Mouse (Mus musculus): ENCODE results near the gene Tex46. TPM values are rescaled to one million over a fixed set of nuclear protein-coding genes. Genes with fewer than 3 reads are reported as not detected.

Tex46 gene
- not detected for total RNA-seq (2021)

- intact Hi-C loops (cut with DNase I) = no loop called here
Measured at GRCm38 (mm10) chr4:136610387-136610856, at the start of gene Tex46. Gene Tex46 (plus strand): TSS chr4:136610437.

GRCm38 (mm10) chr4:136562755-136563154, 47.5 kb upstream of the Tex46 start:
- no peak for DNase-seq (ENCODE audit: low spot score in 2 of 2)

More at GRCm38 (mm10) chr4:136610387-136610856, at the start of gene Tex46:
- no peak for DNase-seq (ENCODE audit: low spot score in 2 of 2)

GRCm38 (mm10) chr4:136568629-136569028, 41.6 kb upstream of the Tex46 start:
- intact Hi-C loops (cut with DNase I) = no loop called here
- DNase-seq (ENCODE audit: low spot score in 2 of 2) = no peak

More at GRCm38 (mm10) chr4:136562755-136563154, 47.5 kb upstream of the Tex46 start:
- intact Hi-C loops (cut with DNase I) = no loop called here

GRCm38 (mm10) chr4:136569998-136570397, 40.2 kb upstream of the Tex46 start:
- no peak for DNase-seq (ENCODE audit: low spot score in 2 of 2)

GRCm38 (mm10) chr4:136581885-136582284, 28.4 kb upstream of the Tex46 start:
- intact Hi-C loops (cut with DNase I) = no loop called here
- DNase-seq (ENCODE audit: low spot score in 2 of 2) = no peak

More at GRCm38 (mm10) chr4:136569998-136570397, 40.2 kb upstream of the Tex46 start:
- intact Hi-C loops (cut with DNase I) = no loop called here

GRCm38 (mm10) chr4:136587221-136587827, 22.9 kb upstream of the Tex46 start:
- no peak for DNase-seq (ENCODE audit: low spot score in 2 of 2)
- intact Hi-C loops (cut with DNase I) = no loop called here

- no peak for DNase-seq (ENCODE audit: low spot score in 2 of 2)
- intact Hi-C loops (cut with DNase I) = no loop called here
Measured at GRCm38 (mm10) chr4:136588003-136588402, 22.2 kb upstream of the Tex46 start.

GRCm38 (mm10) chr4:136592111-136592510, 18.1 kb upstream of the Tex46 start:
- intact Hi-C loops (cut with DNase I) = no loop called here

GRCm38 (mm10) chr4:136594006-136594405, 16.2 kb upstream of the Tex46 start:
- intact Hi-C loops (cut with DNase I) = no loop called here
- no peak for DNase-seq (ENCODE audit: low spot score in 2 of 2)

More at GRCm38 (mm10) chr4:136592111-136592510, 18.1 kb upstream of the Tex46 start:
- no peak for DNase-seq (ENCODE audit: low spot score in 2 of 2)

- DNase-seq (ENCODE audit: low spot score in 2 of 2) = no peak
- intact Hi-C loops (cut with DNase I) = no loop called here
Measured at GRCm38 (mm10) chr4:136595221-136595620, 15.0 kb upstream of the Tex46 start.

- intact Hi-C loops (cut with DNase I) = no loop called here
- DNase-seq (ENCODE audit: low spot score in 2 of 2) = no peak
Measured at GRCm38 (mm10) chr4:136598268-136598876, 11.9 kb upstream of the Tex46 start.

- intact Hi-C loops (cut with DNase I) = loop anchor here (5.0 kb wide), 2 partner anchors 143 to 548 kb away; partner anchors contain the start of gene Rpl11
- DNase-seq (ENCODE audit: low spot score in 2 of 2) = no peak
Measured at GRCm38 (mm10) chr4:136599869-136600268, 10.4 kb upstream of the Tex46 start.

- intact Hi-C loops (cut with DNase I) = loop anchor here (5.0 kb wide), 2 partner anchors 143 to 548 kb away; partner anchors contain the start of gene Rpl11
- no peak for DNase-seq (ENCODE audit: low spot score in 2 of 2)
Measured at GRCm38 (mm10) chr4:136600536-136600935, 9.7 kb upstream of the Tex46 start.

GRCm38 (mm10) chr4:136601476-136601875, 8.8 kb upstream of the Tex46 start:
- DNase-seq (ENCODE audit: low spot score in 2 of 2) = peak; percentile 29 to 42
- intact Hi-C loops (cut with DNase I) = loop anchor here (5.0 kb wide), 2 partner anchors 144 to 549 kb away; partner anchors contain the start of gene Rpl11

- intact Hi-C loops (cut with DNase I) = loop anchor here (5.0 kb wide), 2 partner anchors 145 to 550 kb away; partner anchors contain the start of gene Rpl11
- peak in 1 of 2 experiments; percentile 53 for DNase-seq (ENCODE audit: low spot score in 2 of 2)
Measured at GRCm38 (mm10) chr4:136602018-136602554, 8.2 kb upstream of the Tex46 start.

- DNase-seq (ENCODE audit: low spot score in 2 of 2) = peak; percentile 95
- intact Hi-C loops (cut with DNase I) = loop anchor here (5.0 kb wide), 2 partner anchors 145 to 550 kb away; partner anchors contain the start of gene Rpl11
Measured at GRCm38 (mm10) chr4:136602568-136602967, 7.7 kb upstream of the Tex46 start, which contains the start of gene Kdm1a. Gene Kdm1a (minus strand): TSS chr4:136602723.

GRCm38 (mm10) chr4:136605756-136606485, 4.3 kb upstream of the Tex46 start:
- DNase-seq (ENCODE audit: low spot score in 2 of 2) = no peak
- intact Hi-C loops (cut with DNase I) = no loop called here

- intact Hi-C loops (cut with DNase I) = no loop called here
- no peak for DNase-seq (ENCODE audit: low spot score in 2 of 2)
Measured at GRCm38 (mm10) chr4:136613657-136614056, 3.4 kb downstream of the Tex46 start.

GRCm38 (mm10) chr4:136621336-136621735, 11.1 kb downstream of the Tex46 start:
- no peak for DNase-seq (ENCODE audit: low spot score in 2 of 2)
- intact Hi-C loops (cut with DNase I) = loop anchor here (2.0 to 10.0 kb wide), 4 partner anchors 95 to 357 kb away; no protein-coding TSS in a partner anchor
